Mouse (Mus musculus) heart, postnatal 0 days (tissue): ENCODE measurements around the gene Cyp24a1. TPM values are rescaled to one million over a fixed set of nuclear protein-coding genes. Genes with fewer than 3 reads are reported as not detected.

ENCODE experiments used
- ATAC-seq: fragments of 200-750 bp; cut with Nextera tagmentation; 2 replicates; pipeline ENCODE4 v1.8.0; 2017; ENCODE audit warnings: low read depth, moderate number of reproducible peaks, moderate library complexity; ENCODE audit not compliant: insufficient read depth
- DNase-seq: peaks from one replicate; pipeline ENCODE4 v3.0.0-alpha.2; 2016; ENCODE audit warnings: low spot score
- H3K27ac ChIP-seq: fragments of 300-500 bp; sonication (generic); 2 replicates; pipeline ENCODE4 v1.5.1; 2014; ENCODE audit warnings: low read depth, mild to moderate bottlenecking
- H3K27me3 ChIP-seq: fragments of 300-500 bp; sonication (generic); 2 replicates; pipeline ENCODE4 v1.6.1; 2014; ENCODE audit warnings: low read length, mixed read lengths; ENCODE audit not compliant: control insufficient read depth, insufficient read depth
- H3K36me3 ChIP-seq: fragments of 300-500 bp; sonication (generic); replicated peaks from 2 replicates; pipeline ENCODE4 v1.6.1; 2014; ENCODE audit warnings: low read length, mixed read lengths; ENCODE audit not compliant: control insufficient read depth, insufficient read depth
- H3K4me1 ChIP-seq: fragments of 300-500 bp; sonication (generic); 2 replicates; pipeline ENCODE4 v1.6.1; 2014; ENCODE audit warnings: antibody characterized with exemption; ENCODE audit not compliant: control insufficient read depth, insufficient read depth
- H3K4me2 ChIP-seq: fragments of 300-500 bp; sonication (generic); 2 replicates; pipeline ENCODE4 v1.6.1; 2014; ENCODE audit warnings: low read depth, mild to moderate bottlenecking, low read length, moderate library complexity
- H3K4me3 ChIP-seq: fragments of 300-500 bp; sonication (generic); 2 replicates; pipeline ENCODE4 v1.5.1; 2014; ENCODE audit warnings: low read depth, low read length
- H3K9ac ChIP-seq: fragments of 300-500 bp; sonication (generic); replicated peaks from 2 replicates; pipeline ENCODE4 v1.6.1; 2014; ENCODE audit warnings: low read depth, low read length, mixed read lengths
- H3K9me3 ChIP-seq: fragments of 300-500 bp; sonication (generic); replicated peaks from 2 replicates; pipeline ENCODE4 v1.6.1; 2016; ENCODE audit warnings: low read length; ENCODE audit not compliant: control insufficient read depth
- CTCF ChIP-seq: IDR thresholded peaks from 2 replicates; pipeline ENCODE4 v1.5.1; 2016; ENCODE audit warnings: antibody characterized with exemption, control low read depth, low read depth
- EP300 ChIP-seq: IDR thresholded peaks from 2 replicates; pipeline ENCODE4 v1.6.1; 2016; ENCODE audit warnings: antibody characterized with exemption, low read depth
- WGBS: fragments of 180-500 bp; shearing (Covaris S2); extraction: QIAGEN DNeasy Blood & Tissue Kit; methylation state at CpG from one replicate; pipeline ENCODE4 v1.1.7; 2014; 5-methylcytosine and 5-hydroxymethylcytosine counted together
- polyA plus RNA-seq: library from polyadenylated mRNA; unstranded; fragments of >200 nt; fragmentation: Nextera tagmentation; extraction: Ambion mirVana; gene quantifications from 2 replicates; pipeline ENCODE4 v1.2.1, GENCODE M21; 2015
- total RNA-seq: library from RNA; depleted of rRNA; stranded (reverse); fragments of >200 nt; gene quantifications from 2 replicates; pipeline ENCODE4 v1.2.3, GENCODE M21; 2014; ENCODE audit warnings: low replicate concordance; rRNA removed

Cyp24a1 gene
- total RNA-seq (not detected in 2 replicates), polyA plus RNA-seq (not detected in 2 replicates)

DNA sequence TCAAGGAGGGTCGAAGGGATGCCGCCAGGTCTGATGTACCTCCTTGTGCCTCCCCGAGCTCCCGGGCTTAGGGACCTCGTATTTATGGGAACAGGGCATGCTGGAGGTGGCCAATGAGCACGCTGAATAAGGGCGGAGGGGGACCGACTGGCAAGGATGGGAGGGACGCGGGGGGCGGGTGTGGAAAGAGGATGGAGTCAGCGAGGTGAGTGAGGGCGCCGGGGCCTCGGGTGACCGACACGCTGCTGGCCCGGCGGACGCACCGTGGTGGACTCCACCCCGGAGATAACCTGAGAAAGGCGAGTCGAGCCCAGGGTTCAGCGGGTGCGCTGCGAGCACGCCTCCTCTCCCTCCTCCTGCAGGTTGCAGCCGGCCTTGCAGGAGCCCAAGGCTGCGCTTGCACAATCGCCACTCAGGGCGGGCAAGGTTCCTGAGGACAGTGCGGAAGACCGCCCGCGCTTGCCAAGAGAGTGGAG is at the start of gene Cyp24a1:
Cyp24a1 (minus strand) TSS at position 55 of the 476 bp plus-strand sequence.
- H3K27me3 ChIP-seq, result peaks cover 94% of the 10 kb centered on the region
- H3K9ac ChIP-seq, result no peak within 1 kb of the TSS
- H3K36me3 ChIP-seq, result no peaks in the 10 kb centered on the region
- H3K4me2 ChIP-seq, result peak within 1 kb of the TSS; percentile 10; the same call in 1 of the 2 replicates
- H3K27ac ChIP-seq, result no peak within 1 kb of the TSS
- H3K9me3 ChIP-seq, result no peaks in the 10 kb centered on the region
- TF ChIP-seq EP300, result no peak
- TF ChIP-seq CTCF, result no peak
- under 1% methylated on average over 33 of the region's 36 CpGs for WGBS
- no peaks in the 10 kb centered on the region for H3K4me1 ChIP-seq
- ATAC-seq (0 out of 2 replicates have a peak, but pooled peaks have one; percentile 8), DNase-seq (no peak)
- H3K4me3 ChIP-seq, result peak within 1 kb of the TSS; percentile 22; the same call in 1 of the 2 replicates

DNA sequence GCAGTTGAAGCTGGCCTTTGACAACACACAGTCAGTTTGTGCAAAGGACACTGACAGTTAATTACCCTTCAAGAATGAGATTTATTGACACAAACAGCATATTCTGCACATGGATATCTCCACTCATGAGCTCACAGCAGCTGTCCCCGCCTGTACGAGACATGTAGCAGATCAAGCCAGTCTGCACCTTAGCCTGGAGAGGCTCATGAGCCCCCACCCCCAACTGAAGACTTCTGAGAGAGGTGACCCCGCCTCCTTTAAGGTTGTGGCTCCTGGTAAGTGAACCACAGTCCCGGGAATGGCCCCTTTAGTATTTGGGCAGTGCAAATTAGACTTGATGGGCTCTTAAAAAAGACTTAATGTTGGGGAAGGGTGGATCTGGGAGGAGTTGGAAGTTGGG is 48.8 kb upstream of the Cyp24a1 start:
- Histone ChIP-seq H3K4me3 (no peak overlapping the region), H3K27me3 (no peaks in the 10 kb centered on the region), H3K9me3 (no peaks in the 10 kb centered on the region), H3K4me2 (no peak overlapping the region), H3K9ac (no peak overlapping the region), H3K4me1 (peaks cover 9% of the 10 kb centered on the region; the same call in 1 of the 2 replicates), H3K36me3 (no peaks in the 10 kb centered on the region), H3K27ac (no peak overlapping the region)
- ATAC-seq (no peak), DNase-seq (no peak)
- no peak for TF ChIP-seq EP300
- no peak for TF ChIP-seq CTCF
- WGBS, result 60% methylated on average over 4 of the region's 4 CpGs

DNA sequence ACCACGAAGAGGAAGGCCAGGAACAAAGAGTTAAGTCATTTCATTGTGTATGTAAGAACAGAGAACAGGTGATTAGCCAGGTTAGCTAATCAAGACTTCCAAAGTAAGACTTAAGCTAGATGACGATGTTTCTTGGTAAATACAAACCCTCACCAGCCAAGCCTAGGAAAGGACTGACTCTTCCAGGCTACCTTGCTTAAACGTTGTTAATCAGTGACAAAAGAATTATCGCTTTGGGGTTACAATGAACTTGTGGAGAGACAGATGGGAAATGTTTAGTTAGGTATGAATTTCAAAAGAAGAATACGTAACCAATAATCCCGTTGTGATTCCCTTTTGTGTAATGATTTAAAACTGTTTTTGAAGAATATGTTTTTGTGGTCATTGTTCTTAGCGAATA is 48.0 kb upstream of the Cyp24a1 start:
- peaks cover 9% of the 10 kb centered on the region; the same call in 1 of the 2 replicates for H3K4me1 ChIP-seq
- TF ChIP-seq CTCF (no peak), EP300 (no peak)
- H3K36me3 ChIP-seq, result no peaks in the 10 kb centered on the region
- H3K9me3 ChIP-seq, result no peaks in the 10 kb centered on the region
- H3K4me2 ChIP-seq, result no peak overlapping the region
- DNase-seq (no peak), ATAC-seq (no peak)
- no peak overlapping the region for H3K9ac ChIP-seq
- WGBS, result 81% methylated on average over 7 of the region's 7 CpGs
- H3K27me3 ChIP-seq, result no peaks in the 10 kb centered on the region
- H3K27ac ChIP-seq, result no peak overlapping the region
- no peak overlapping the region for H3K4me3 ChIP-seq

DNA sequence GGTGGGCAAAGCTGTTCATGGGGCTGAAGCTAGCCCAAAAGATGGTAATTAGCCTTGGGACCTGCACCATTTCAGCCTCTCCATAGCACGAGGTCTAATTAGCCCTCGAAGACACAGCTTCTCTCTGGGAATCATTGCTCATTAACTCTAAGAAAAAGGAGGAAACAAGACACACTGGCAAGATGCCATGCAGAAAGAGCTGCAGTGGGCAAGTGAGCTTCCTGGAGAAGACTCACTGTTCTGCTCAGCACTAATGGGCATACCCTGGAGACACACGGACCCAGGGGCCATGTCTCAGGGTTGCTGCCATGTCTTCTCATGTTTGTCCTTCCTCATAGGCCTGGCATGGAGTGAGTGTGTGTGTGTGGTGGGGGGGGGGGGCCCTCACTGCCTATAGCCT is 47.2 kb upstream of the Cyp24a1 start:
- no peak overlapping the region for H3K27ac ChIP-seq
- H3K27me3 ChIP-seq, result no peaks in the 10 kb centered on the region
- H3K36me3 ChIP-seq, result no peaks in the 10 kb centered on the region
- DNase-seq (no peak), ATAC-seq (no peak; the same call in 1 of the 2 replicates)
- no peak overlapping the region for H3K9ac ChIP-seq
- no peak overlapping the region for H3K4me3 ChIP-seq
- 72% methylated on average over 3 of the region's 3 CpGs for WGBS
- peaks cover 9% of the 10 kb centered on the region; the same call in 1 of the 2 replicates for H3K4me1 ChIP-seq
- H3K9me3 ChIP-seq, result no peaks in the 10 kb centered on the region
- H3K4me2 ChIP-seq, result no peak overlapping the region
- TF ChIP-seq CTCF (no peak), EP300 (no peak)

DNA sequence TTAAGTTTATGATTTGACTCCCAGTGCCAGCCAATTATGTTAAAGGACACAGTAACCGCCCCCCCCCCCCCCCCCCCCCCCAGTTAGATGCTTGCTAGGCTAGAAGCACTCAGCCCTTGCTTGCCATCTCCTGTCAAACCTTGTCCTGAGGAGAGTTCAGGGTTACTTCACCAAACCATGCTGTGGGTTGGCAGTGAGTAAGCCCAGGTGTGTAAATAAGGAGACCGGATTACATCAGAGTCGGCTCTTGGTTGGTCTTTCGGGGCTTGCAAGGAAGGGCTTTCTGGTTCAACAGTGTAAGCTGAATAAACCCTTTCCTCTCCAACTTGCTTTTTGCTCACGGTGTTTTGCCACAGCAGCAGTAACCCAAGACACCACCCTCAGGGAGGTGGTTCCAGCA is 46.7 kb upstream of the Cyp24a1 start:
- no peaks in the 10 kb centered on the region for H3K27me3 ChIP-seq
- WGBS, result 76% methylated on average over 5 of the region's 5 CpGs

DNA sequence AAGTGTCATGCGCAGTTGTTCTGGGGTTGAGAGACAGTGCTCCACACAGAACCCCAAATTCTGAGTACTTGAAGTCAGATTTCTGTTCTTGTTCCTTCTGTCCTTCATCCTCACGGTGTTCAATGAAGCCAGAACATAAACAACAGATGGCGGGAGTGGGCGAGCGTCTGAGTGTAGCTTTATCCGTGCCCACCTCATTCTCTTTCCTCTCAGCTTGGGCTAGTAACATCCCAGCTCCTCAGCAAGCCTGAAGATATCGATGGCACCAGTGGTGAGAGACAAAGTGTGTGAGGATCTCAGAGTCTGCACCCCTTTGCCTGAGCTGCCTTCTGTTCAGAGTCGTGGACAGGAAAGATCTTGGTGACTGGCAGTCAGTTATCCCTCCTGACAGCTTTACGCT is 42.3 kb upstream of the Cyp24a1 start:
- DNase-seq, result no peak
- no peak for ATAC-seq
- WGBS, result 83% methylated on average over 9 of the region's 9 CpGs
- Histone ChIP-seq H3K4me3 (no peak overlapping the region), H3K9me3 (no peaks in the 10 kb centered on the region), H3K27ac (no peak overlapping the region), H3K4me2 (no peak overlapping the region), H3K36me3 (no peaks in the 10 kb centered on the region), H3K27me3 (no peaks in the 10 kb centered on the region), H3K9ac (no peak overlapping the region), H3K4me1 (no peaks in the 10 kb centered on the region)
- TF ChIP-seq EP300, result no peak

More for the DNA sequence above, 46.7 kb upstream of the Cyp24a1 start:
- TF ChIP-seq EP300 (no peak), CTCF (no peak)
- DNase-seq (no peak), ATAC-seq (no peak)
- Histone ChIP-seq H3K9ac (no peak overlapping the region), H3K4me2 (no peak overlapping the region), H3K27ac (no peak overlapping the region), H3K9me3 (no peaks in the 10 kb centered on the region), H3K4me1 (peaks cover 9% of the 10 kb centered on the region; the same call in 1 of the 2 replicates), H3K4me3 (no peak overlapping the region), H3K36me3 (no peaks in the 10 kb centered on the region)
